Mouse (Mus musculus) spleen, adult 2 months (tissue): ENCODE measurements at regions not wholly inside any gene's neighbourhood (a gene's known extent, or its start where the extent isn't known, plus 50 kb on each side); places are given as distances from the start of the nearest gene placed in this dataset.
A peak's percentile ranks its signal among the peaks of the same experiment; 100 is the strongest.

ENCODE experiments used
- DNase-seq, 2 experiments: peaks; one replicate each; pipeline versions ENCODE4 v3.0.0 to v3.0.0-alpha.2; 2012 to 2021; ENCODE audit warnings: low spot score in 2 of 2, low read depth in 1 of 2
- H3K27ac ChIP-seq: fragments of 200-500 bp; 2 replicates; pipeline ENCODE4 v1.5.1; 2012; ENCODE audit warnings: low read length, inconsistent platforms; ENCODE audit not compliant: insufficient read depth
- H3K27me3 ChIP-seq: fragments of 200-500 bp; 2 replicates; pipeline ENCODE4 v1.6.1; 2012; ENCODE audit warnings: mild to moderate bottlenecking, moderate library complexity, low read length, inconsistent platforms; ENCODE audit not compliant: control insufficient read depth, insufficient read depth
- H3K36me3 ChIP-seq: fragments of 200-500 bp; 2 replicates; pipeline ENCODE4 v1.6.1; 2012; ENCODE audit warnings: mild to moderate bottlenecking, low read length, inconsistent platforms; ENCODE audit not compliant: control insufficient read depth, insufficient read depth
- H3K4me1 ChIP-seq: fragments of 200-500 bp; 2 replicates; pipeline ENCODE4 v1.6.1; 2011; ENCODE audit warnings: inconsistent platforms; ENCODE audit not compliant: control insufficient read depth, insufficient read depth, insufficient read length
- H3K4me3 ChIP-seq: fragments of 200-500 bp; 2 replicates; pipeline ENCODE4 v1.5.1; 2011; ENCODE audit warnings: mild to moderate bottlenecking, inconsistent platforms; ENCODE audit not compliant: insufficient read depth, insufficient read length; ENCODE audit errors: extremely low read depth
- CTCF ChIP-seq: fragments of 200-500 bp; IDR thresholded peaks from 2 replicates; pipeline ENCODE4 v1.5.1; 2011; ENCODE audit warnings: mild to moderate bottlenecking, inconsistent platforms; ENCODE audit not compliant: insufficient read depth, insufficient read length, insufficient replicate concordance; ENCODE audit errors: extremely low read depth
- POLR2A ChIP-seq: fragments of 200-500 bp; IDR thresholded peaks from 2 replicates; pipeline ENCODE4 v1.6.1; 2011; ENCODE audit warnings: low read depth, low read length, inconsistent platforms
- WGBS: fragments of 180-500 bp; shearing (Covaris S2); methylation state at CpG from one replicate; pipeline ENCODE4 v1.1.7; 2018; 5-methylcytosine and 5-hydroxymethylcytosine counted together

GRCm38 (mm10) chr17:27322891-27323509 is 118.7 kb upstream of the Lemd2 start:
- DNase-seq: peak in 1 of 2 experiments; percentile 22
- no peaks in the 10 kb centered on the region for H3K27me3 ChIP-seq
- WGBS: 3% methylated on average over 6 of the region's 6 CpGs

GRCm38 (mm10) chr17:27318969-27319695 is 114.9 kb upstream of the Lemd2 start:
- WGBS: 84% methylated on average over 7 of the region's 7 CpGs
- DNase-seq: no peak
- Histone ChIP-seq H3K36me3 (no peaks in the 10 kb centered on the region), H3K27ac (no peak overlapping the region), H3K4me1 (peaks cover 11% of the 10 kb centered on the region; the same call in 1 of the 2 replicates), H3K27me3 (no peaks in the 10 kb centered on the region), H3K4me3 (no peak overlapping the region)
- no peak for TF ChIP-seq CTCF
- TF ChIP-seq POLR2A: no peak

More at GRCm38 (mm10) chr17:27322891-27323509, 118.7 kb upstream of the Lemd2 start:
- peaks cover 14% of the 10 kb centered on the region; the same call in 1 of the 2 replicates for H3K4me1 ChIP-seq
- no peak overlapping the region for H3K27ac ChIP-seq
- no peak for TF ChIP-seq POLR2A
- TF ChIP-seq CTCF: no peak
- no peak overlapping the region for H3K4me3 ChIP-seq
- H3K36me3 ChIP-seq: no peaks in the 10 kb centered on the region

- no peak overlapping the region for H3K4me3 ChIP-seq
- DNase-seq: no peak
- WGBS: 62% methylated on average over 14 of the region's 14 CpGs
Observed at GRCm38 (mm10) chr17:27317576-27318277, 113.5 kb upstream of the Lemd2 start.

GRCm38 (mm10) chr17:27316711-27317575 is 112.7 kb upstream of the Lemd2 start:
- H3K27ac ChIP-seq: no peak overlapping the region
- WGBS: 87% methylated on average over 21 of the region's 21 CpGs
- H3K27me3 ChIP-seq: no peaks in the 10 kb centered on the region
- no peaks in the 10 kb centered on the region for H3K36me3 ChIP-seq
- TF ChIP-seq CTCF (no peak), POLR2A (no peak)
- no peaks in the 10 kb centered on the region for H3K4me1 ChIP-seq
- no peak for DNase-seq
- no peak overlapping the region for H3K4me3 ChIP-seq

More at GRCm38 (mm10) chr17:27317576-27318277, 113.5 kb upstream of the Lemd2 start:
- no peaks in the 10 kb centered on the region for H3K27me3 ChIP-seq
- TF ChIP-seq CTCF: no peak
- TF ChIP-seq POLR2A: no peak
- H3K27ac ChIP-seq: no peak overlapping the region
- H3K4me1 ChIP-seq: peaks cover 4% of the 10 kb centered on the region; the same call in 1 of the 2 replicates
- H3K36me3 ChIP-seq: no peaks in the 10 kb centered on the region

GRCm38 (mm10) chr17:27315947-27316628 is 111.8 kb upstream of the Lemd2 start:
- WGBS: 80% methylated on average over 11 of the region's 11 CpGs
- TF ChIP-seq CTCF (no peak), POLR2A (no peak)
- H3K27ac ChIP-seq: no peak overlapping the region
- DNase-seq: no peak
- H3K4me1 ChIP-seq: no peaks in the 10 kb centered on the region
- no peak overlapping the region for H3K4me3 ChIP-seq
- H3K36me3 ChIP-seq: no peaks in the 10 kb centered on the region
- H3K27me3 ChIP-seq: no peaks in the 10 kb centered on the region

- 82% methylated on average over 3 of the region's 3 CpGs for WGBS
- no peaks in the 10 kb centered on the region for H3K36me3 ChIP-seq
- TF ChIP-seq CTCF: no peak
- no peak for TF ChIP-seq POLR2A
- no peak overlapping the region for H3K4me3 ChIP-seq
- H3K4me1 ChIP-seq: no peaks in the 10 kb centered on the region
- H3K27ac ChIP-seq: no peak overlapping the region
- DNase-seq: no peak
- H3K27me3 ChIP-seq: no peaks in the 10 kb centered on the region
Observed at GRCm38 (mm10) chr17:27315428-27315827, 111.2 kb upstream of the Lemd2 start.
